Mouse (Mus musculus) limb, embryonic 10.5 days (tissue): ENCODE results near the gene Adarb2. TPM values are rescaled to one million over a fixed set of nuclear protein-coding genes. Genes with fewer than 3 reads are reported as not detected.
"Not testable (repeated sequence)": the region's sequence is repeated elsewhere in the genome, so short reads cannot be mapped to it uniquely, and the experiment has no call there.

Source experiments
- DNase-seq: peaks from one replicate; pipeline ENCODE4 v3.0.0-alpha.2; 2017; ENCODE audit warnings: low spot score
- H3K27ac ChIP-seq: fragments of 300-500 bp; sonication (generic); 2 replicates; pipeline ENCODE4 v1.5.1; 2016; ENCODE audit warnings: mild to moderate bottlenecking
- H3K27me3 ChIP-seq: fragments of 300-500 bp; sonication (generic); 2 replicates; pipeline ENCODE4 v1.6.1; 2016; ENCODE audit warnings: low read depth, mild to moderate bottlenecking; ENCODE audit not compliant: poor library complexity, severe bottlenecking
- H3K36me3 ChIP-seq: fragments of 300-500 bp; sonication (generic); 2 replicates; pipeline ENCODE4 v1.6.1; 2016; ENCODE audit warnings: mild to moderate bottlenecking, moderate library complexity
- H3K4me1 ChIP-seq: fragments of 300-500 bp; sonication (generic); 2 replicates; pipeline ENCODE4 v1.6.1; 2016
- H3K4me3 ChIP-seq: fragments of 300-500 bp; sonication (generic); 2 replicates; pipeline ENCODE4 v1.5.1; 2016; ENCODE audit warnings: mild to moderate bottlenecking, moderate library complexity
- H3K9me3 ChIP-seq: fragments of 300-500 bp; sonication (generic); replicated peaks from 2 replicates; pipeline ENCODE4 v1.6.1; 2016; ENCODE audit warnings: mild to moderate bottlenecking
- WGBS: fragments of 180-500 bp; shearing (Covaris S2); methylation state at CpG from one replicate; pipeline ENCODE4 v1.1.7; 2016; 5-methylcytosine and 5-hydroxymethylcytosine counted together
- polyA plus RNA-seq: library from polyadenylated mRNA; unstranded; fragments of >200 nt; fragmentation: Nextera tagmentation; extraction: Ambion mirVana; gene quantifications from 2 replicates; pipeline ENCODE4 v1.2.1, GENCODE M21; 2016

Adarb2 gene
- polyA plus RNA-seq, 1 experiment from 2014 or later = 0.69 TPM

GRCm38 (mm10) chr13:8596977-8597646 is 394.4 kb downstream of the Adarb2 start:
- H3K36me3 ChIP-seq = no peaks in the 10 kb centered on the region
- H3K27me3 ChIP-seq = no peaks in the 10 kb centered on the region
- no peak overlapping the region for H3K27ac ChIP-seq
- H3K4me3 ChIP-seq = no peak overlapping the region
- no peaks in the 10 kb centered on the region for H3K9me3 ChIP-seq
- no peak for DNase-seq
- H3K4me1 ChIP-seq = peaks cover 4% of the 10 kb centered on the region; the same call in 1 of the 2 replicates
- 77% methylated on average over 4 of the region's 4 CpGs for WGBS

DNA sequence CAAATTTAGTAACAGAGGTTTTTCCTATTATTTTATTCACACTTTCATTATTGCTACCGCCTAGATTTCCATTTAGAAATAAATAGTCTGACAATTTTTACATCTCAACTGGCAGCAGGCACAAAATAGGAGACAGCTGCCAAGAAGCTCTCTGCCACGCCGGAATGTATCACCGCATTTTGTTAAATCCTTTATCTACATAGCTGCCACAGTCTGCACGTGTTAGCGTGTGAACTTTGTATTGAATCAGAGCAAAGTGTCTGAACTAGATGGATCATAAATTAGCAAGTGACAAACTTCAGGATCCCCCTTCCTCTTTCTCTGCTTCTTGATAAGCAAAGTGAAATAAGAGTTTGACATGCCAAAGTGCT is 395.0 kb downstream of the Adarb2 start:
- WGBS = 84% methylated on average over 6 of the region's 6 CpGs

DNA sequence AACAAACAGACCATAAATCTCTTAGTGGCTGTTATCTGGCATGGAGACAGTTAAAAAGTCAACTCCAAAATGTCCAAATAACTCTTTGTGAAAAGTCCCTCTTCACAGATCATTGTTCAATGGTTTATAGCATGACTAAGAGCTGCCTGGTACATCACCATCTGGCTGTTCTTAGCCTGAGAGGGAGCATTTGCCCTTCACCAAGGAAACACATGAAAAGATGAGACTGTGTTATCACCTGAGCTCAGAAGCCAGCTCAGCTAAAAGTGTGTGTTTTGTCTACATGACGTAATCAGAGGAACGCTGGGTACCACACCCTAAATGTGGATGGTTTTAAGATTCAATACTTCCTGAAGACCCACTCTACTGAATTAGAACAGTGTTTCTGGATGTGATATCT is 403.0 kb downstream of the Adarb2 start:
- Histone ChIP-seq H3K4me3 (no peak overlapping the region), H3K27ac (no peak overlapping the region), H3K27me3 (no peaks in the 10 kb centered on the region), H3K4me1 (no peaks in the 10 kb centered on the region), H3K9me3 (no peaks in the 10 kb centered on the region), H3K36me3 (no peaks in the 10 kb centered on the region)
- DNase-seq = no peak
- WGBS = 83% methylated on average over 2 of the region's 2 CpGs

More for the DNA sequence above, 395.0 kb downstream of the Adarb2 start:
- no peak overlapping the region for H3K4me3 ChIP-seq
- H3K36me3 ChIP-seq = no peaks in the 10 kb centered on the region
- H3K27ac ChIP-seq = no peak overlapping the region
- peaks cover 4% of the 10 kb centered on the region; the same call in 1 of the 2 replicates for H3K4me1 ChIP-seq
- H3K9me3 ChIP-seq = no peaks in the 10 kb centered on the region
- no peak for DNase-seq
- no peaks in the 10 kb centered on the region for H3K27me3 ChIP-seq

DNA sequence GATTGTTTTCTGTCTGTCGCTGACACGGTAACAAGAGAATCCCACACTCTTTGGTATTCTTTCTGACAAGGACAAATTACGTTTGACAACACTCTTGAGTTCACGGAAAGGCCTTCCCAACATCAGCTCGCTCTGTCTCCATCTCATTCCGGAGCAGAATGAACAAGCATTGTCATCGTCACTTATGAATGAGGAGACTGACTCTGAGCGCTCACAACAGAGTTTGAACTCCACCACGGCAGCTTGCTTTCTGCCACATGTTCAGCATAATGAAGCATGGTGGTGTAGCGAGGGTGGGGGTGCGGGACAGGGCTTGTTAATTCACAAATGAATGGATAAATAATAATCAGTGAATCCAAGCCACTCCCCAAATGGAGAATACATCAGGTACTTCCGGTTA is 405.4 kb downstream of the Adarb2 start:
- Histone ChIP-seq H3K36me3 (no peaks in the 10 kb centered on the region), H3K9me3 (no peaks in the 10 kb centered on the region)
- 82% methylated on average over 12 of the region's 12 CpGs for WGBS

GRCm38 (mm10) chr13:8608918-8609317 is 406.3 kb downstream of the Adarb2 start:
- H3K36me3 ChIP-seq, DNase-seq, H3K27me3 ChIP-seq, H3K9me3 ChIP-seq, H3K27ac ChIP-seq, H3K4me3 ChIP-seq, H3K4me1 ChIP-seq: not testable (repeated sequence)
- 92% methylated on average over 6 of the region's 6 CpGs for WGBS

More for the DNA sequence above, 405.4 kb downstream of the Adarb2 start:
- no peak for DNase-seq
- Histone ChIP-seq H3K27me3 (no peaks in the 10 kb centered on the region), H3K27ac (no peak overlapping the region), H3K4me1 (no peaks in the 10 kb centered on the region), H3K4me3 (no peak overlapping the region)

- Histone ChIP-seq H3K36me3 (no peaks in the 10 kb centered on the region), H3K27me3 (no peaks in the 10 kb centered on the region), H3K4me1 (no peaks in the 10 kb centered on the region), H3K4me3 (no peak overlapping the region), H3K27ac (no peak overlapping the region), H3K9me3 (no peaks in the 10 kb centered on the region)
- WGBS = 92% methylated on average over 8 of the region's 8 CpGs
- no peak for DNase-seq
These were observed 408.3 kb downstream of the Adarb2 start for GRCm38 (mm10) chr13:8610956-8611355.

- no peak overlapping the region for H3K4me3 ChIP-seq
- no peak overlapping the region for H3K27ac ChIP-seq
- H3K4me1 ChIP-seq = no peaks in the 10 kb centered on the region
- H3K9me3 ChIP-seq = no peaks in the 10 kb centered on the region
- no peaks in the 10 kb centered on the region for H3K36me3 ChIP-seq
- DNase-seq = no peak
- WGBS = 70% methylated on average over 14 of the region's 14 CpGs
- H3K27me3 ChIP-seq = no peaks in the 10 kb centered on the region
These were observed 410.1 kb downstream of the Adarb2 start for GRCm38 (mm10) chr13:8612618-8613391.

DNA sequence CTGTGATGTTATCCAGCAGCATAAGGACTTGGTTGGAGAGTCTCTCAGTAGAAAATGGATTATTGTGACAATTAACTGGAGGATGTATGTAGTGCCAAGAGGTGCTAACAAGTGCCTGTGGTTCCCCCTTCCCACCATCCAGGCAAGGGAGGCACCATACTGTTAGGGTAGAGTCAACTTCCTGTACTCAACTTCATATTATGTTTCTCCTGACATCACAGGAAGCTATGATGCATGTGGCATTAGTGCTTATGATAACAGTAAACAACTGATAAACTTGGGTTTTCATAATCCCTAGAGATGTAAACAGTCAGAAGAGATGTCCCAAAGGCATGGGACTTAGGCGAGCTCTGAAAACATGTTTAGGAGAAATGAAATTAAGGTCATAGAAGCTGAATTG is 414.0 kb downstream of the Adarb2 start:
- no peak overlapping the region for H3K27ac ChIP-seq
- no peak for DNase-seq
- no peaks in the 10 kb centered on the region for H3K4me1 ChIP-seq
- H3K9me3 ChIP-seq = no peaks in the 10 kb centered on the region
- WGBS = 92% methylated on average over 1 of the region's 1 CpGs
- no peaks in the 10 kb centered on the region for H3K27me3 ChIP-seq
- H3K4me3 ChIP-seq = no peak overlapping the region
- H3K36me3 ChIP-seq = no peaks in the 10 kb centered on the region

GRCm38 (mm10) chr13:8622263-8622662 is 419.6 kb downstream of the Adarb2 start:
- DNase-seq = no peak
- Histone ChIP-seq H3K27me3 (no peaks in the 10 kb centered on the region), H3K27ac (no peak overlapping the region), H3K36me3 (no peaks in the 10 kb centered on the region), H3K9me3 (no peaks in the 10 kb centered on the region), H3K4me1 (no peaks in the 10 kb centered on the region), H3K4me3 (no peak overlapping the region)
- WGBS = 92% methylated on average over 2 of the region's 2 CpGs

- Histone ChIP-seq H3K27ac (no peak overlapping the region), H3K27me3 (no peaks in the 10 kb centered on the region), H3K9me3 (no peaks in the 10 kb centered on the region), H3K4me3 (no peak overlapping the region), H3K36me3 (no peaks in the 10 kb centered on the region), H3K4me1 (no peaks in the 10 kb centered on the region)
- no peak for DNase-seq
- 86% methylated on average over 6 of the region's 6 CpGs for WGBS
These were observed 426.9 kb downstream of the Adarb2 start for GRCm38 (mm10) chr13:8629565-8629964.

GRCm38 (mm10) chr13:8631618-8632017 is 429.0 kb downstream of the Adarb2 start:
- Histone ChIP-seq H3K27ac (no peak overlapping the region), H3K4me1 (no peaks in the 10 kb centered on the region), H3K27me3 (no peaks in the 10 kb centered on the region), H3K4me3 (no peak overlapping the region), H3K9me3 (no peaks in the 10 kb centered on the region), H3K36me3 (no peaks in the 10 kb centered on the region)
- WGBS = 93% methylated on average over 1 of the region's 1 CpGs
- DNase-seq = no peak

DNA sequence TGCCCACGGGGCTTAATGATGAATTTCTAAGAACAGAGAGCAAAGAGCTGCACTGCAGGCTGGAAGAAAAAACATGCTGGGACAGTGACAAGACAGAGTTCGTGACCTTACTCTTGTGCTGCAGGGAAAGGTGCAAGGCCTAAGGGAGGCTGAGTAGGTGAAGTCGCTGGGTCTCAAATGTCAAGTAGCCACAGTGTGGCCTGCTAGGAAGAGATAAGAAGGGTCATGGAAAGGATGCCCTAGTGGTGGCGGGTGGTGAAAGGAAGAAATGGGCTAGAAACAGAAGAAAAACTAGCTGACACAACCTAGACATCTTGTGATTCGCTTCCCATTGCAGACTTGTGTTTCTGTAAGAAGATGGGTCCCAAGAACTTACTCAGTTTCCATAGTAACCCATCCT is 429.4 kb downstream of the Adarb2 start:
- H3K27me3 ChIP-seq = no peaks in the 10 kb centered on the region

More for the DNA sequence above, 429.4 kb downstream of the Adarb2 start:
- Histone ChIP-seq H3K9me3 (no peaks in the 10 kb centered on the region), H3K4me3 (no peak overlapping the region), H3K4me1 (no peaks in the 10 kb centered on the region), H3K27ac (no peak overlapping the region), H3K36me3 (no peaks in the 10 kb centered on the region)
- WGBS = 66% methylated on average over 5 of the region's 5 CpGs
- DNase-seq = no peak
